Mouse (Mus musculus) erythroblast, embryonic 14.5 days (primary cell): ENCODE measurements around the gene Apbb2. TPM values are rescaled to one million over a fixed set of nuclear protein-coding genes. Genes with fewer than 3 reads are reported as not detected.
"Not testable (repeated sequence)": the region's sequence is repeated elsewhere in the genome, so short reads cannot be mapped to it uniquely, and the experiment has no call there.

ENCODE experiments used
- H3K27me3 ChIP-seq: 2 replicates; pipeline ENCODE4 v1.6.1; 2012; ENCODE audit warnings: inconsistent platforms; ENCODE audit not compliant: control insufficient read depth
- H3K36me3 ChIP-seq: 2 replicates; pipeline ENCODE4 v1.6.1; 2012; ENCODE audit warnings: mild to moderate bottlenecking, inconsistent platforms; ENCODE audit not compliant: control insufficient read depth
- H3K4me1 ChIP-seq: 2 replicates; pipeline ENCODE4 v1.6.1; 2012; ENCODE audit warnings: inconsistent platforms; ENCODE audit not compliant: control insufficient read depth
- H3K4me3 ChIP-seq: replicated peaks from 2 replicates; pipeline ENCODE3; 2012; ENCODE audit warnings: moderate library complexity, mild to moderate bottlenecking, inconsistent platforms
- H3K9me3 ChIP-seq: 2 replicates; pipeline ENCODE4 v1.6.1; 2012; ENCODE audit warnings: low read length, inconsistent platforms, mixed read lengths; ENCODE audit not compliant: control insufficient read depth
- GATA1 ChIP-seq: IDR thresholded peaks from 2 replicates; pipeline ENCODE4 v1.6.1; 2012; ENCODE audit warnings: low read length, inconsistent platforms, mixed read lengths
- TAL1 ChIP-seq: IDR thresholded peaks from 3 replicates; pipeline ENCODE4 v1.6.1; 2012; ENCODE audit warnings: low read length, inconsistent platforms, mixed read lengths
- polyA plus RNA-seq: library from polyadenylated mRNA; stranded (reverse); fragments of >175 nt; gene quantifications from 2 replicates; pipeline ENCODE4 v1.2.3, GENCODE M21; 2012

Gene Apbb2
- polyA plus RNA-seq, 1 experiment, result 0.06 TPM

GRCm38 (mm10) chr5:66259756-66260448, 358.7 kb downstream of the Apbb2 start, which contains the start of gene Nsun7:
Gene Nsun7 (plus strand): TSS chr5:66259897.
- Histone ChIP-seq H3K27me3 (peaks cover 12% of the 10 kb centered on the region), H3K36me3 (no peaks in the 10 kb centered on the region), H3K4me3 (no peak within 1 kb of the TSS), H3K4me1 (no peaks in the 10 kb centered on the region), H3K9me3 (no peaks in the 10 kb centered on the region)
- TF ChIP-seq GATA1 (no peak), TAL1 (no peak)

DNA sequence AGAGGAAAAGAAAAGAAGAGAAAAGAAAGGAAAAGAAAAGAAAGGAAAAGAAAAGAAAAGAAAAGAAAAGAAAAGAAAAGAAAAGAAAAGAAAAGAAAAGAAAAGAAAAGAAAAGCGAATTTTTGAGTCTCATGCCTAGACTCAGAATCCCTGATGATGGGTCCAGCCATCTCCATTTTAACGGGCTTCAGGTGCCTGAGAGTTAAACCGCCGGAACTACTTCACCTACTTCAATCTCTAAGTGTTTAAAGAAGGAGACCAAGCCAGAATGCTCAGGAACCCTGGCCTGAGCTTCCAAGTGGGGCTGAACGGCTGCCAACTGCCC, 359.2 kb downstream of the Apbb2 start:
- H3K4me3 ChIP-seq, H3K4me1 ChIP-seq, H3K9me3 ChIP-seq, H3K36me3 ChIP-seq: not testable (repeated sequence)
- peaks cover 12% of the 10 kb centered on the region for H3K27me3 ChIP-seq

DNA sequence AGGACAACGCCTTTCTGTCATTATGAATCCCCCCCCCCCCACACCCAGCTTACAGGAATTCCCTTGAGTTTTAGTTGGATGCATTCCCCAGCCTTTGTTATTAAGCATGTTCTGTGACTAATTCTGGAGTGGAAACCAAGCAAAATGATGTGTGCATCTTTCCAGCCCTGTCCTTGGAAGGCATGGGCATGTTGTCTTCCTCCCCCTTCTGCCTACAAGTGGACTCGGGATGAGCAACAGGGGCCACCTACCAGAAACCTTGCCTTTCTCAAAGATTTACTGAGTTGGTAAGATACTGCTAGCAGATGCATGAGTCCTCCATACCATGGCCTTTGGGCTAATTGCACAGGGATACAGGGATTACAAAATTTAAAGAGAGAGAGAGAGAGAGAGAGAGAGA, 359.6 kb downstream of the Apbb2 start:
- H3K27me3 ChIP-seq, result peaks cover 12% of the 10 kb centered on the region
- no peak overlapping the region for H3K4me3 ChIP-seq
- TF ChIP-seq GATA1 (no peak), TAL1 (no peak)
- no peaks in the 10 kb centered on the region for H3K36me3 ChIP-seq
- H3K9me3 ChIP-seq, result no peaks in the 10 kb centered on the region
- H3K4me1 ChIP-seq, result no peaks in the 10 kb centered on the region

DNA sequence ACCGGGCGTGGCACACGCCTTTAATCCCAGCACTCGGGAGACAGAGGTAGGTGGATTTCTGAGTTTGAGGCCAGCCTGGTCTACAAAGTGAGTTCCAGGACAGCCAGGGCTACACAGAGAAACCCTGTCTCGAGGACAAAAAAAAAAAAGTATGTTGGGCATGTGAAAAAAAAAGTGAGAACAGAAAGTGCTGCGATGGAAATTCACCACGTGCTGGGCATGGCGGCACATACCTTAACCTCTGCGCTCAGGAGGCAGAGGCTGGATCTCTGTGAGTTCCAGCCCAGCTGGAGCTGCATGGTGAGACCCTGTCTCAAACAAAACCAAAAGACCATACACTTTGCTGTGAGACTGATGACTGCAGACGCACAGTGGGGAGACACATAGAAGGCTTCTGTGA, 363.5 kb downstream of the Apbb2 start:
- Histone ChIP-seq H3K4me3 (no peak overlapping the region), H3K9me3 (no peaks in the 10 kb centered on the region), H3K27me3 (peaks cover 9% of the 10 kb centered on the region), H3K4me1 (no peaks in the 10 kb centered on the region), H3K36me3 (no peaks in the 10 kb centered on the region)
- TF ChIP-seq GATA1, result no peak
- no peak for TF ChIP-seq TAL1

- Histone ChIP-seq H3K36me3 (no peaks in the 10 kb centered on the region), H3K4me3 (no peak overlapping the region), H3K9me3 (no peaks in the 10 kb centered on the region), H3K4me1 (no peaks in the 10 kb centered on the region), H3K27me3 (no peaks in the 10 kb centered on the region)
- no peak for TF ChIP-seq GATA1
- no peak for TF ChIP-seq TAL1
Observed at GRCm38 (mm10) chr5:66253219-66253618, 365.4 kb downstream of the Apbb2 start.

Other genes starting within 250 kb of the Apbb2 start
- not detected in 2 replicates for gene Uchl1, start 57.3 kb upstream of the Apbb2 start, polyA plus RNA-seq
- 0.01 TPM in 1 of 2 replicates, not detected in the other for gene Limch1, start 127.0 kb upstream of the Apbb2 start, polyA plus RNA-seq